Mouse (Mus musculus) adrenal gland (tissue): ENCODE data around the gene Kbtbd13.
"Not testable (repeated sequence)": the region's sequence is repeated elsewhere in the genome, so short reads cannot be mapped to it uniquely, and the experiment has no call there.

Experiments used
- intact Hi-C: fragments of 180-260 bp; cut with DNase I; formaldehyde crosslinking; loops from one replicate; pipeline ENCODE4 v1.15.1; 2025

Gene Kbtbd13

DNA sequence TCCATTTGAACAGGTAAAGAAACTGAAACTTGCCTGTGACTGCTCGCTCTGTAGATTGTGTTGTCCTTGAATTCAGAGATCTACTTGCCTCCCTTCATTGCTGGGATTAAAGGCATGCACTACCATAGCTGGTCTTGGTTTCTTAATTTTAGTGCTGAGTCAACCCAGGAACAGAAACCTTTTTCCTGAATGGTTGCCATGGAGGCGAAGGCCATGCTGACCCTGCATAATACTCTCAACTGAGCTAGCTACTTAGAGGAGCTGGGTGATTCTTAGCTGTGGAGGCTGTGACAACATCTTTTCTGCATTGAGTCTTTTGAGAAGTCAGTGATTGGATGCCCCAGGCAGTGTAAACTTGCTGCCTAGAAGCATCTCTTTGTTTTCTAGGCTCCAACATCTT, 34.5 kb downstream of the Kbtbd13 start:
- intact Hi-C loops: no loop called here

DNA sequence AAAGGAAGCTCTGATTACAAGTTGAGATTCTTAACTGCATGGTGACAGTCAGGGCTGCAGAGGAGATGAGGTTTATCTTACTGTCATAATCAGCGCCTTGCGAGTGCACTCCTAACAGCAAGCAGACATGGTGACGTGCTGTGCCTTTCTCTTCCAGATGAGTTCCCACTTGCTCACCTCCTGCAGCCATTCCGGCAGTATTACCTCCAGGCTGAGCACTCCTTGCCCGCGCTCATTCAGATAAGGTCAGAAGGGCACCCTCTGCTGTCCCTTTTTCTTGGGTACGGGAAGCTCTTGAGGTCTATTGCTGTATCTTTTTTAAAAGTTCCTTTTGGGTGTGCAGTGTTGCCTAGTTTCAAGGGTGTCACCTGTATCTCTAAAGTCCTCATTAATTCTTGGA, 34.9 kb downstream of the Kbtbd13 start:
- intact Hi-C loops: no loop called here

DNA sequence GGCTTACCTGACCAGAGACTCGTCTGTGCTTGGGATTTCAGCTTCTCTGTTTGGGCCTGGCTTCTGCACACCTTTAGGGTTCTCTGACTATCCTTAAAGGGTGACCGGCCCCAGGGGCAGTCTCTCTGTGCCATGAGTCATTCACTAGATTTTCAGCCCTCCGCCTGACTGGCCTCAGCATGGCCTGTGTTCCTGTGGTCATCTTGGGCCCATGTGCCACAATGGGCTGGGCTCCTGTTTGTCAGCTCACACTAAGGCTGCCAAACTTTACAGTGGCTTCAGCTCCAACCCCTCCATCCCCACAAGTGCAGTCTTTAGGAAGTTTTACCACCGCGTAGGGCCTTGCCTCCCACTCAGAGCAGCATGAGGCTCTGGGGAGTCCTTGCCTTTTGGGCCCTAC, 38.2 kb downstream of the Kbtbd13 start:
- intact Hi-C loops: no loop called here

DNA sequence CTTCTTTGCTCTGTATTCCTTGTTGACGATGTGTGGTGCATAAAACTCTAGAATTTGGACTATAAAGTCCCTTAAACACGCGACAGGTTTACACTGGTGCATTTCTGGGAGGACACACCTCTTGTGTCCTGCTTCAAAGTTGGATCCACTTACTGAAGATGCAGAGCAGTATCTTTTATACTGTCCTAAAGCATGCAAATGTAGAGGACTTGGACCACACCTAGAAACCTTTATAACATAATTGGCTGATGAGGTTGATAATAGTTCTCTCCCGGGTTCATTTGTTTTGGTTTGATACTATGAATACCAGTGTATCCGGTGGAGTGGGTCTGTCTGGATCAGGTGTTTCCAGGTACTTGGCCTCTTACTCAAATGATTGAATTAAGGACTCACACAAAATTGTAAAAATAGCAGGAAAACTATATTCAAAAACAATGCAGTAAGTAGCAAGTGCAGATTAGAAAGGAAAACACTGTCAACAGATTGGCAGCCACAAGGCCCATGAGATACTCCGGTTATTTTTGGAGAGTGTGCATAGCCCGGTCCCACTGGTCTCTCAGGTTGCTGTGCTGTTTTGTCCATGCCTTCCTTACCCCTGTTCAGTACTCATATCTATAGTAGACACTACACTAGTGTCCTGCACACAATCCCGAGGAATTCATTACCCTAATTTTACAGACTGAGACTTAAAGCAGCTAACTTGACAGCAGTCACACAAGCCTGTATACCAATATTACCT, 44.2 kb downstream of the Kbtbd13 start:
- intact Hi-C loops: no loop called here

DNA sequence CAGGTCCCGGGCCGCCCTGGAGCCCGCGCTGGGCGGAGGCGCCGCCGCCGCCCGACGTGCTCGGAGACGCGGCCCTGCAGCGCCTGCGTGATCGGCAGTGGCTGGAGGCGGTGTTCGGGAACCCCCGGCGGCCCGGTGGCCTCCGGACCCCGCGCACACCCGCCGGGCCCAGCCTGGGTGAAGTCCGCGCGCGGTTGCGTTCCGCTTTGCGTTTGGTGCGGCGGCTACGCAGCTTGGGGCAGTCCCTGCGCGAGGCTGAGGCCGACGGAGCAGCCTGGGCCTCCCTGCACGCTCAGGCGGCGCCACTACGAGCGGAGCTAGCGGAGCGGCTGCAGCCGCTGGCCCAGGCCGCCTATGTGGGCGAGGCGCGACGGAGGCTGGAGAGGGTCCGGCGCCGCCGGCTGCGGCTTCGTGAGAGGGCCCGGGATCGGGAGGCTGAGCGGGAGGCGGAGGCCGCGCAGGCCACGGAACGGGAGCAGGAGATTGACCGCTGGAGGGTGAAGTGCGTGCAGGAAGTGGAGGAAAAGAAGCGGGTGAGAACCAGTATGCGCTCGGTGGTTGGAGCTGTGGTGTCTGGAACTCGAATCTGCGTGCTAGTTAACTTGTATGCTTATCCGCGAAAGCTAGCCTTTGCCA, 44.9 kb downstream of the Kbtbd13 start:
- intact Hi-C loops: no loop called here

DNA sequence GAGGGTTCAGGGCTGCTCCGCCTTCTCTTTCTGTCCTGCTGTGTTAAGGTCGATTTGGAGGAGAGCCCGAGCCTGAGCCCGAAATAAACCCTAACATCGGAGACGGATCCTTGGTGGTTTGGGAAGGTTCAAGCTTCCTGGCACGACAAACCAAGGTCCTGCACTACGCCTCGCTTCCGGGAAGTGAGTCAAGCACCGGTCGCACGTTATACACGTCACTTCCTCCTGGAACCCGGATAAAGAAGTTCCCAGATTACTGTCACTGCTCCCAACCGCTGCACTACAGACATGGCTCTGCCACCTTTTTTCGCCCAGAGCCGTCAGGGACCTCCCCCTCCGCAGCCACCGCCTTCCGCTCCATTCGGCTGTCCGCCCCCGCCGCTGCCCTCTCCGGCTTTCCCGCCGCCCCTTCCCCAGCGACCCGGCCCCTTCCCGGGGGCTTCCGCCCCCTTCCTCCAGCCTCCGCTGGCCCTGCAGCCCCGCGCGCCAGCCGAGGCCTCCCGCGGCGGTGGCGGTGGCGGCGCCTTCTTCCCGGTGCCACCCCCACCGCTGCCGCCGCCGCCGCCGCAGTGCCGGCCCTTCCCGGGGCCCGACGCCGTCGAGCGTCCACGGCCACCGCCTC, 45.5 kb downstream of the Kbtbd13 start, which contains the start of gene Pdcd7:
Gene Pdcd7, plus strand, starts transcription at position 251 of the 622 bp plus-strand sequence.
- intact Hi-C loops: no loop called here

DNA sequence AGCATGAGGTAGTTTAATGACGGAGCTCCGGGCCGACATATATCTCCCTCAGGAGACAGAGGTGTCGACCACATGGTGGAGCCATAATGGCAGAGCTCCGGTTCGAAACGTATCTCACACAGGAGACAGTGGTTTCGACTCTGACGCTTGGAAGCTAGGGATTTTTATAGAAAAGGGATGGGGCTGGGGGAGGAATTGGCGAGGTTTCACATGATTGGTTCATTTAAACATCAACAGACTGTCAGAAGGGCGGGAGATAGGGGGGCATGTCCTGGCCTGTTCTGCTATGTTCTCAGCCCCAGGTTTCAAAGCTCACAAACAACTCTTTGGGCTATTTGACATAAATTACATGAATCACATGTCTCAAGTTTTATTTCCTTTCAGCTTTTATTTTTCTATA, 46.0 kb downstream of the Kbtbd13 start:
- intact Hi-C loops: not testable (repeated sequence)

DNA sequence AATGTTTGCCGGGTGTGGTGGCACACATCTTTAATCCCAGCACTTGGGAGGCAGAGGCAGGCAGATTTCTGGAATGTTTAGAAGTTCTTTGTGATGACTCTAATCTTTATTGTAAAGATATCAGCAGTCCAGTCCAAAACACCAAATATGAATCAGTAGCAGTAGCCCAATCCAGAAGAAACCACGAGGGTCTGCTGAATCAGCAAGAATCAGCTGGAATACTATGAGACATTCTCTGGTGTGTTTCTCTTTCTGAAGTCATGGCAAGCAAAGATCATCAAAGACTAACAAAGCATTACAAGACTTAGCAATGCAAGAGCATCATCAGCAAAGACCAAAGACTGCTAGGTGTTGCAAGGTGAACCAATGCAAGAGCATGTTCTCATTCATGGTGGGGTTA, 51.0 kb downstream of the Kbtbd13 start:
- intact Hi-C loops: no loop called here

DNA sequence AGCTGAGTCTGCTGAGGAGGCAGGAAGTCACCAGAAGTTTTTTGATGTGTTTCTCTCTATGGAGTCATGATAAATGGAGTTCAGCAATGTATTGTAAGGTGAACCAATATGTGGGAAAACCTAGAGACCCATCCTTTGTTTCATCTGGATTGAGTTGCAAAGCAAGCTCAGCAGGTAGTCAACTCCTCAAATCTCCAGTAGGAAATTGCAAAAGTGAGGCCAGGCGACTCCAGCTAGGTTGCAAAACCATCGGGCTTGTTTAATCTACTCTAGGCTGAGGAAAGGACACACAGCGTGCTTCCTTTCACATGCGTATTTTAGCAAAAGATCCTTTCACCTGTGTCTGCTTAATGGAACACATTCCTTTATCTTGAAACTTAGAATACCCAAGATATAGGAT, 52.3 kb downstream of the Kbtbd13 start:
- intact Hi-C loops: no loop called here
